Mouse (Mus musculus) CH12.LX (cell line): Measurements from ENCODE around the gene 4930469K13Rik.

Source experiments
- CHD2 ChIP-seq: IDR thresholded peaks from 2 replicates; pipeline ENCODE4 v1.6.1; 2011; ENCODE audit warnings: low read length, improper control_type of control experiment
- CTCF ChIP-seq, 2 experiments: IDR thresholded peaks in 1 of 2; conservative IDR thresholded peaks in 1 of 2; 2 replicates each; pipeline ENCODE4 v1.5.1; 2011 to 2012; ENCODE audit warnings: low read depth in 2 of 2, low read length in 2 of 2, improper control_type of control experiment in 1 of 2, inconsistent platforms in 1 of 2, mild to moderate bottlenecking in 1 of 2, moderate library complexity in 1 of 2
- E2F4 ChIP-seq: IDR thresholded peaks from 2 replicates; pipeline ENCODE4 v1.6.1; 2011; ENCODE audit warnings: low read depth, low read length, improper control_type of control experiment; ENCODE audit not compliant: insufficient replicate concordance
- EP300 ChIP-seq: IDR thresholded peaks from 2 replicates; pipeline ENCODE4 v1.6.1; 2011; ENCODE audit warnings: low read length, improper control_type of control experiment
- HCFC1 ChIP-seq: IDR thresholded peaks from 2 replicates; pipeline ENCODE4 v1.6.1; 2012; ENCODE audit warnings: low read depth, mild to moderate bottlenecking, inconsistent platforms, low read length, improper control_type of control experiment
- MAZ ChIP-seq: IDR thresholded peaks from 2 replicates; pipeline ENCODE4 v1.6.1; 2012; ENCODE audit warnings: low read depth, mild to moderate bottlenecking, inconsistent platforms, low read length, improper control_type of control experiment, moderate library complexity
- POLR2A ChIP-seq: IDR thresholded peaks from 2 replicates; pipeline ENCODE4 v1.6.1; 2011; ENCODE audit warnings: low read depth, mild to moderate bottlenecking, improper control_type of control experiment, low read length
- RAD21 ChIP-seq: IDR thresholded peaks from 2 replicates; pipeline ENCODE4 v1.6.1; 2011; ENCODE audit warnings: low read depth, mild to moderate bottlenecking, low read length, improper control_type of control experiment, moderate library complexity
- SMC3 ChIP-seq: IDR thresholded peaks from 2 replicates; pipeline ENCODE4 v1.6.1; 2011; ENCODE audit warnings: low read depth, low read length, improper control_type of control experiment
- UBTF ChIP-seq: IDR thresholded peaks from 2 replicates; pipeline ENCODE4 v1.6.1; 2012; ENCODE audit warnings: low read depth, mild to moderate bottlenecking, inconsistent platforms, low read length, improper control_type of control experiment, moderate library complexity
- USF1 ChIP-seq: IDR thresholded peaks from 2 replicates; pipeline ENCODE4 v1.6.1; 2014; ENCODE audit warnings: low read depth, mild to moderate bottlenecking, inconsistent platforms, low read length, improper control_type of control experiment
- ZC3H11A ChIP-seq: IDR thresholded peaks from 2 replicates; pipeline ENCODE4 v1.6.1; 2012; ENCODE audit warnings: low read depth, mild to moderate bottlenecking, inconsistent platforms, low read length, improper control_type of control experiment
- ZKSCAN1 ChIP-seq: IDR thresholded peaks from 2 replicates; pipeline ENCODE4 v1.6.1; 2012; ENCODE audit warnings: low read depth, inconsistent platforms, low read length, improper control_type of control experiment, borderline replicate concordance

DNA sequence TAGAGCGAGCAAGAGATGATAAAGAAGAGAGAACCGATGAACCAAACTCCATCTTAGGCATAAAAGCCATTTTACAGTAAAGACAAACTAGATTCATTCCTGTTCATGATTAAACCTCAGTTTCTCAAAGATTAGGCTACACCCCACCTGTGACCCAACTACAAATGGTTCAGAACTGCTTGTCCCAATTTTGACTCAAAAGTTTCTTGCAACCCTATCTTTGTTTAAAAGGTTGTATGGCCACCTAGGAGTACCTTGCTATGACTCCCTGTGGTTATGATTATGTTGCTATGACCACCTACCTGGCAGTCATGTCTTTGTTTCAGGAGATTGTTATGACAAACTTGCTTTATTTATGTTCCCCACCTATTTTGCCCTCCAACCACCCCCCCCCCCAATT lies 90.7 kb downstream of the 4930469K13Rik start:
- TF ChIP-seq ZC3H11A (no peak), ZKSCAN1 (no peak), MAZ (no peak), USF1 (no peak), RAD21 (no peak), UBTF (no peak), HCFC1 (no peak), E2F4 (no peak), SMC3 (no peak), CHD2 (no peak), EP300 (no peak), POLR2A (no peak), CTCF (conservative IDR thresholded peaks at IDR 0.05 in 1 of 2, IDR thresholded peaks at IDR 0.05 in 1 of 2; ENCODE audit: low read depth in 2 of 2, low read length in 2 of 2) (no peak)
